Comparison of ENCODE assay signal across 9 mouse cellular contexts in genomic region chr12:29627956-29628750, GRCm38 (mm10).
DNase-seq lines count a peak whose midpoint lies in the region; ATAC-seq and TF ChIP-seq lines count a peak whose summit lies in the region.
"Had no signal": no experiment of that assay in that cellular context is flagged by ENCODE, and none has a peak within 500 bp of the region (broad histone marks: within the 10 kb centered on the region; RNA-seq: fewer than 3 reads in every experiment).

No protein-coding gene starts in this region.

- TF ChIP-seq POLR2A in testis, adult 2 months (IDR thresholded peaks at IDR 0.05; ENCODE audit: control insufficient read depth, low read depth, low read length): no peak

- no peaks in the 10 kb centered on the region for H3K27me3 ChIP-seq in testis, adult 2 months (ENCODE audit: control insufficient read depth, insufficient read depth, low read length)
- H3K27me3 ChIP-seq in hindbrain, embryonic 16.5 days (replicated peaks; ENCODE audit: control insufficient read depth, insufficient read depth, low read length): no peaks in the 10 kb centered on the region

- no peaks in the 10 kb centered on the region for H3K9me3 ChIP-seq in hindbrain, embryonic 16.5 days (ENCODE audit: control insufficient read depth, low read length)

- H3K9ac ChIP-seq in hindbrain, embryonic 16.5 days (ENCODE audit: low read depth, low read length): no peak overlapping the region

- no peak overlapping the region for H3K27ac ChIP-seq in testis, adult 2 months (ENCODE audit: control insufficient read depth, insufficient read depth, low read depth, low read length)
- H3K27ac ChIP-seq in hindbrain, embryonic 16.5 days (ENCODE audit: low read depth, low read length): peak overlapping the region; percentile 59
- H3K27ac ChIP-seq: macrophage had no signal

- peak; percentile 14 for DNase-seq in adrenal gland, adult 2 months
- no peak for DNase-seq in adrenal gland, adult 8-10 months
- no peak for DNase-seq in testis, postnatal 14 days (ENCODE audit: low spot score)
- no peak for DNase-seq in layer of hippocampus, adult 8-10 months (ENCODE audit: low spot score in 2 of 2)
- DNase-seq in urinary bladder, adult 2 months (ENCODE audit: low spot score): no peak

- H3K4me1 ChIP-seq in testis, adult 2 months (ENCODE audit: control insufficient read depth, insufficient read depth, low read length): no peaks in the 10 kb centered on the region
- peaks cover 22% of the 10 kb centered on the region for H3K4me1 ChIP-seq in hindbrain, embryonic 16.5 days (ENCODE audit: control insufficient read depth, insufficient read depth, low read depth, low read length)

- H3K4me3 ChIP-seq in testis, adult 2 months (ENCODE audit: control insufficient read depth, low read depth, low read length): no peak overlapping the region
- no peak overlapping the region for H3K4me3 ChIP-seq in hindbrain, embryonic 16.5 days (ENCODE audit: low read length)

- no peak overlapping the region for H3K4me2 ChIP-seq in hindbrain, embryonic 16.5 days (ENCODE audit: low read length)

- no peaks in the 10 kb centered on the region for H3K36me3 ChIP-seq in testis, adult 2 months (ENCODE audit: control insufficient read depth, insufficient read depth, low read length)
- H3K36me3 ChIP-seq in hindbrain, embryonic 16.5 days (ENCODE audit: control insufficient read depth, insufficient read depth, low read length): no peaks in the 10 kb centered on the region

- WGBS in hindbrain, embryonic 16.5 days: 52% methylated on average over 15 of the region's 15 CpGs

- 0 out of 2 replicates have a peak, but pooled peaks have one; percentile 12 for ATAC-seq in hindbrain, embryonic 16.5 days
- no peak for ATAC-seq in monocyte, adult 5-6 weeks (replicated peaks; ENCODE audit: insufficient number of reproducible peaks, low FRiP score, low TSS enrichment, poor library complexity, severe bottlenecking)

- TF ChIP-seq CTCF in testis, adult 2 months (IDR thresholded peaks at IDR 0.05; ENCODE audit: control insufficient read depth, insufficient read depth, insufficient replicate concordance, low read depth, low read length): peak; percentile 50; the same call in 1 of the 2 replicates
